Mouse (Mus musculus): ENCODE data around the gene Akr1b8. TPM values are rescaled to one million over a fixed set of nuclear protein-coding genes. Genes with fewer than 3 reads are reported as not detected.
"Not testable (repeated sequence)": the region's sequence is repeated elsewhere in the genome, so short reads cannot be mapped to it uniquely, and the experiment has no call there.

The Akr1b8 gene
- polyA plus RNA-seq, 2 experiments = 6.5 to 8.5 TPM

DNA sequence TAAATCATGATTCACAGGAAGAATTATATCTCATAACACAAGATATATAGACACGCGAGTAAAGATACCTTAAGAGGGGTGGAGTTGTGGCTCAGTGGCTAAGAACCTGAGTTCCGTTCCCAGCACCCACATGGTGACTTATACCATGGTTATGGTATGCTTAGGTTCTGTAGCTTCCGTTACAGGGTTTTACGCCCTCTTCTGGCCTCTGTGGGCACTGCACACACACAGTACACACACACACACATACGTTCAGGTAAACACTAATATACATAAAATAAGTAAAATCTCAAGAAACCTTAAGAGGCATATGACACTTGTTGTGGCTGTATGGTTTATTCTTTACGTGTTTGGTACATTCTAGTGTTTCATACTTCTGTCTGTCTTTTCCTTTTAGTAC is 31.8 kb upstream of the Akr1b8 start:
- Histone ChIP-seq H3K4me2 (replicated peaks; ENCODE audit: low read depth, low read length, severe bottlenecking) (no peak overlapping the region), H3K9ac (ENCODE audit: low read depth, low read length, severe bottlenecking) (no peak overlapping the region), H3K4me1 (ENCODE audit: control insufficient read depth, insufficient read depth, low read length) (no peaks in the 10 kb centered on the region), H3K36me3 (ENCODE audit: control insufficient read depth, insufficient read depth, low read length) (no peaks in the 10 kb centered on the region), H3K9me3 (ENCODE audit: control insufficient read depth, low read length) (no peaks in the 10 kb centered on the region), H3K4me3 (replicated peaks; ENCODE audit: low read length) (no peak overlapping the region), H3K27ac (replicated peaks; ENCODE audit: low read depth, low read length) (no peak overlapping the region), H3K27me3 (ENCODE audit: control insufficient read depth, insufficient read depth, low read length) (no peaks in the 10 kb centered on the region)
- ATAC-seq (ENCODE audit: low FRiP score, low read depth) = no peak
- no peak for DNase-seq (ENCODE audit: low spot score)
- WGBS = 96% methylated on average over 7 of the region's 7 CpGs
- no peak for TF ChIP-seq POLR2A (IDR thresholded peaks at IDR 0.05; ENCODE audit: borderline replicate concordance, extremely low read depth, insufficient read depth, insufficient read length)

DNA sequence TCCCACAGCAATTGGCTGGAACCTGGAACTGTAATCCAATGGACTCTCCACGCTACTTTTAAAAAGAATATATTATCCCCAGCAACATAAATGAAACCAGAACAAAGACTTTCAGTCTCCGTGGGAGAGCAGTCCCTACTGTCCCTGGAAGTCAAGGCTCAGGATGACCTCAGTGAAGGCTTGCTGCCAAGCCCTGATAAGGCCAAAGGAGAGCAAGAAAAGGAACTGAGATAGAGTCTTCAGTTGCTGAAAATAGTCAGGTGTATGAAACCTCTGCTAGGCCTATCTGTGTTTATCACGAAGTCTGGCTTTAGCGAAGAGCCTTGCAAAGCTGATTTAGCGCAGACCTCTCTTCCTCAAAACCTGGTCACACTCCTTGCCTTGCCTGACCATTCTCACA is 22.5 kb upstream of the Akr1b8 start:
- H3K4me1 ChIP-seq (ENCODE audit: control insufficient read depth, insufficient read depth, low read length) = no peaks in the 10 kb centered on the region
- no peak for DNase-seq (ENCODE audit: low spot score)
- TF ChIP-seq POLR2A (IDR thresholded peaks at IDR 0.05; ENCODE audit: borderline replicate concordance, extremely low read depth, insufficient read depth, insufficient read length) = no peak
- H3K36me3 ChIP-seq (ENCODE audit: control insufficient read depth, insufficient read depth, low read length) = no peaks in the 10 kb centered on the region
- H3K27ac ChIP-seq (replicated peaks; ENCODE audit: low read depth, low read length) = no peak overlapping the region
- no peak overlapping the region for H3K9ac ChIP-seq (ENCODE audit: low read depth, low read length, severe bottlenecking)
- no peak for ATAC-seq (ENCODE audit: low FRiP score, low read depth)
- 93% methylated on average over 5 of the region's 5 CpGs for WGBS
- no peaks in the 10 kb centered on the region for H3K27me3 ChIP-seq (ENCODE audit: control insufficient read depth, insufficient read depth, low read length)
- H3K4me2 ChIP-seq (replicated peaks; ENCODE audit: low read depth, low read length, severe bottlenecking) = no peak overlapping the region
- H3K9me3 ChIP-seq (ENCODE audit: control insufficient read depth, low read length) = no peaks in the 10 kb centered on the region
- no peak overlapping the region for H3K4me3 ChIP-seq (replicated peaks; ENCODE audit: low read length)

DNA sequence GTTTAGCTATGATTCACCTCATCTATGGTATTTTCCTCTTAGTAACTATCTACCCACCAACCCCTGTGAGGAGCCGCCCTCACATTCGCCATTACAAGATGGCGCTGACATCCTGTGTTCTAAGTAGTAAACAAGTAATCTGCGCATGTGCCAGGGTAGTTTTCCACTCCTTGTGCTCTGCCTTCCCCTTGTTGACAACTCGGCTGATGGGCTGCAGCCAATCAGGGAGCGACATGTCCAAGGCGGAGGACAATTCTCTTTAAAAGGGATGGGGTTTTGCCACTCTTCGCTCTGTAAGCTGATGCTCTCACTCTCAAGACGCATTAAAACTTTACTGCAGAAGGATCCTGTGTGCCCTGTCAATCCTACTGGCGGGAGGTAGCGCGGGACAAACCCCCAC is 22.1 kb upstream of the Akr1b8 start:
- not testable (repeated sequence) for DNase-seq (ENCODE audit: low spot score); H3K9me3 ChIP-seq (ENCODE audit: control insufficient read depth, low read length); H3K27ac ChIP-seq (replicated peaks; ENCODE audit: low read depth, low read length); H3K9ac ChIP-seq (ENCODE audit: low read depth, low read length, severe bottlenecking); H3K4me3 ChIP-seq (replicated peaks; ENCODE audit: low read length); H3K36me3 ChIP-seq (ENCODE audit: control insufficient read depth, insufficient read depth, low read length); H3K4me1 ChIP-seq (ENCODE audit: control insufficient read depth, insufficient read depth, low read length); H3K27me3 ChIP-seq (ENCODE audit: control insufficient read depth, insufficient read depth, low read length); ATAC-seq (ENCODE audit: low FRiP score, low read depth); H3K4me2 ChIP-seq (replicated peaks; ENCODE audit: low read depth, low read length, severe bottlenecking)
- 84% methylated on average over 12 of the region's 12 CpGs for WGBS

DNA sequence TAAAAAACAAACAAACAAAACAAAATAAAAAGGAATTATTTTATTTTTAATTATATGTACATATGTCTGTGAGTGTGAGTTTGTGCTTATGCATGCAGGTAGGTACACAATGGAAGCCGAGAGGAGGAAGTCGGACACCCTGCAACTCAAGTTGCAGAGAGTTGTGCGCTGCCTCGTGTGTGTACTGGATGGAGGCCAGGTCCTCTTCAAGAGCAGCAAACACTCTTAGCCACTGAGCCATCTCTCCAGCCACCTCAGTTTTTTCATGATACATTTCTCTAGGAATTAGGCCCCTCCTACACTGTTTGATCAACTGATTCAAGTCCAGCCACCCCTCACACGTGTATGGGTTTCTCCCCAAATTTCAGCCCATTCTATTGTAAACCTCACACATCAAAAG is 19.2 kb upstream of the Akr1b8 start:
- Histone ChIP-seq H3K36me3 (ENCODE audit: control insufficient read depth, insufficient read depth, low read length) (no peaks in the 10 kb centered on the region), H3K4me1 (ENCODE audit: control insufficient read depth, insufficient read depth, low read length) (no peaks in the 10 kb centered on the region), H3K9ac (ENCODE audit: low read depth, low read length, severe bottlenecking) (no peak overlapping the region), H3K27ac (replicated peaks; ENCODE audit: low read depth, low read length) (no peak overlapping the region), H3K9me3 (ENCODE audit: control insufficient read depth, low read length) (no peaks in the 10 kb centered on the region), H3K27me3 (ENCODE audit: control insufficient read depth, insufficient read depth, low read length) (no peaks in the 10 kb centered on the region), H3K4me3 (replicated peaks; ENCODE audit: low read length) (no peak overlapping the region), H3K4me2 (replicated peaks; ENCODE audit: low read depth, low read length, severe bottlenecking) (no peak overlapping the region)
- no peak for ATAC-seq (ENCODE audit: low FRiP score, low read depth)
- no peak for DNase-seq (ENCODE audit: low spot score)
- no peak for TF ChIP-seq POLR2A (IDR thresholded peaks at IDR 0.05; ENCODE audit: borderline replicate concordance, extremely low read depth, insufficient read depth, insufficient read length)
- 87% methylated on average over 5 of the region's 5 CpGs for WGBS

DNA sequence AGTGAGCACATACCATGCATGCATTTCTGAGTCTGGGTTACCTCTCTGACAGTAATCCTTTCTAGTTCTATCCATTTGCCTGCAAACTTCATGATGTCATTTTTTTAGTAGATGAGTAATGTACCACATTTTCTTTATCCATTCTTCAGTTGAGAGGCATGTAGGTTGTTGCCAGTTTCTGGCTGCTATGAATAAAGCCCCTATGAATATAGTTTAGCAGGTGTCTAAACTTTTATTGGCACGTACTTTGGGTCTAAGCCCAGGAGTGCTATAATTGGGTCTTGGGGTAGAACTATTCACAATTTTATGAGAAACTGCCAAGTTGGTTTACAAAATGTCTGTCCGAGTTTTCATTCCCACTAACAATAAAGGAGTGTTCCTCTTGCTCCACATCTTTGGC is 16.1 kb upstream of the Akr1b8 start:
- no peak for TF ChIP-seq POLR2A (IDR thresholded peaks at IDR 0.05; ENCODE audit: borderline replicate concordance, extremely low read depth, insufficient read depth, insufficient read length)
- no peak overlapping the region for H3K4me2 ChIP-seq (replicated peaks; ENCODE audit: low read depth, low read length, severe bottlenecking)
- WGBS = 44% methylated on average over 2 of the region's 2 CpGs
- H3K27ac ChIP-seq (replicated peaks; ENCODE audit: low read depth, low read length) = no peak overlapping the region
- no peak overlapping the region for H3K4me3 ChIP-seq (replicated peaks; ENCODE audit: low read length)
- no peak overlapping the region for H3K9ac ChIP-seq (ENCODE audit: low read depth, low read length, severe bottlenecking)
- H3K27me3 ChIP-seq (ENCODE audit: control insufficient read depth, insufficient read depth, low read length) = no peaks in the 10 kb centered on the region
- H3K9me3 ChIP-seq (ENCODE audit: control insufficient read depth, low read length) = no peaks in the 10 kb centered on the region
- H3K4me1 ChIP-seq (ENCODE audit: control insufficient read depth, insufficient read depth, low read length) = no peaks in the 10 kb centered on the region
- DNase-seq (ENCODE audit: low spot score) (no peak), ATAC-seq (ENCODE audit: low FRiP score, low read depth) (no peak)
- H3K36me3 ChIP-seq (ENCODE audit: control insufficient read depth, insufficient read depth, low read length) = no peaks in the 10 kb centered on the region

DNA sequence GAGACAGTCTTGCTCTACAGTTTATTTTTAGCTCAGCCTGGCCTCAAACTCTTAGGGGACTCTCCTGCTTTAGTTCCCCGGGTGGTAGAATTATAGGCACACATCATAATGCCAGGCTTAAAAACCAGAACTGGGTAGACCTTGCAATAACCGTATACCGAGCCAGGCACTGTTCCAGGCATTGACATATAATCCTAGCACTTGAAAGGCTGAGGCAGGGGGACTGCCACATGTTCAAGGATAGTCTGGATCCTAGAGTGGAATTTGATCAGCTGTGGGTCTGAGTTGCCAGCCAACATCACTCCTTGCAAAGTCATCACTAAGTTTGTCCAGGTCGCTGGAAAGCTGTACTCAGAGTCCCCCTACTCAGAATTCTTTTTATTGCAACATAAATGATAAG is 11.9 kb upstream of the Akr1b8 start:
- ATAC-seq (ENCODE audit: low FRiP score, low read depth) = no peak
- H3K27me3 ChIP-seq (ENCODE audit: control insufficient read depth, insufficient read depth, low read length) = no peaks in the 10 kb centered on the region
- DNase-seq (ENCODE audit: low spot score) = no peak
- H3K4me2 ChIP-seq (replicated peaks; ENCODE audit: low read depth, low read length, severe bottlenecking) = no peak overlapping the region
- no peak overlapping the region for H3K27ac ChIP-seq (replicated peaks; ENCODE audit: low read depth, low read length)
- no peak overlapping the region for H3K4me3 ChIP-seq (replicated peaks; ENCODE audit: low read length)
- TF ChIP-seq POLR2A (IDR thresholded peaks at IDR 0.05; ENCODE audit: borderline replicate concordance, extremely low read depth, insufficient read depth, insufficient read length) = no peak
- no peaks in the 10 kb centered on the region for H3K9me3 ChIP-seq (ENCODE audit: control insufficient read depth, low read length)
- H3K9ac ChIP-seq (ENCODE audit: low read depth, low read length, severe bottlenecking) = no peak overlapping the region
- peaks cover 4% of the 10 kb centered on the region for H3K4me1 ChIP-seq (ENCODE audit: control insufficient read depth, insufficient read depth, low read length)
- WGBS = 63% methylated on average over 4 of the region's 4 CpGs
- no peaks in the 10 kb centered on the region for H3K36me3 ChIP-seq (ENCODE audit: control insufficient read depth, insufficient read depth, low read length)

All from limb, embryonic 14.5 days (tissue).